Mouse (Mus musculus) hindbrain, embryonic 15.5 days (tissue): ENCODE measurements around the gene Tacc3. TPM values are rescaled to one million over a fixed set of nuclear protein-coding genes. Genes with fewer than 3 reads are reported as not detected.

ENCODE experiments used
- ATAC-seq: fragments of 200-750 bp; cut with Nextera tagmentation; 2 replicates; pipeline ENCODE4 v1.8.0; 2017; ENCODE audit warnings: low read depth, moderate number of reproducible peaks, moderate TSS enrichment; ENCODE audit not compliant: low FRiP score
- H3K27ac ChIP-seq: fragments of 300-500 bp; sonication (generic); replicated peaks from 2 replicates; pipeline ENCODE4 v1.5.1; 2015; ENCODE audit warnings: mild to moderate bottlenecking, inconsistent platforms
- H3K27me3 ChIP-seq: fragments of 300-500 bp; sonication (generic); 2 replicates; pipeline ENCODE4 v1.6.1; 2015; ENCODE audit warnings: control low read depth, inconsistent platforms
- H3K36me3 ChIP-seq: fragments of 300-500 bp; sonication (generic); 2 replicates; pipeline ENCODE4 v1.6.1; 2015; ENCODE audit warnings: control low read depth, inconsistent platforms
- H3K4me1 ChIP-seq: fragments of 300-500 bp; sonication (generic); replicated peaks from 2 replicates; pipeline ENCODE4 v1.6.1; 2015; ENCODE audit warnings: control low read depth, inconsistent platforms
- H3K4me2 ChIP-seq: fragments of 300-500 bp; sonication (generic); 2 replicates; pipeline ENCODE4 v1.6.1; 2015; ENCODE audit warnings: moderate library complexity, mild to moderate bottlenecking, inconsistent platforms
- H3K4me3 ChIP-seq: fragments of 300-500 bp; sonication (generic); 2 replicates; pipeline ENCODE4 v1.5.1; 2015; ENCODE audit warnings: mild to moderate bottlenecking, inconsistent platforms
- H3K9ac ChIP-seq: fragments of 300-500 bp; sonication (generic); 2 replicates; pipeline ENCODE4 v1.6.1; 2015; ENCODE audit warnings: inconsistent platforms
- H3K9me3 ChIP-seq: fragments of 300-500 bp; sonication (generic); 2 replicates; pipeline ENCODE4 v1.6.1; 2016; ENCODE audit warnings: control low read depth, inconsistent platforms
- WGBS: fragments of 180-500 bp; shearing (Covaris S2); methylation state at CpG from one replicate; pipeline ENCODE4 v1.1.7; 2015; 5-methylcytosine and 5-hydroxymethylcytosine counted together
- polyA plus RNA-seq: library from polyadenylated mRNA; unstranded; fragments of >200 nt; fragmentation: Nextera tagmentation; extraction: Ambion mirVana; gene quantifications from 2 replicates; pipeline ENCODE4 v1.2.1, GENCODE M21; 2015

Gene Tacc3
- polyA plus RNA-seq, 1 experiment from 2014 or later, result 40.9 TPM

GRCm38 (mm10) chr5:33716467-33716866 lies 58.5 kb downstream of the Tacc3 start:
- Histone ChIP-seq H3K9me3 (no peaks in the 10 kb centered on the region), H3K36me3 (no peaks in the 10 kb centered on the region), H3K9ac (no peak overlapping the region), H3K4me2 (no peak overlapping the region), H3K27me3 (no peaks in the 10 kb centered on the region), H3K27ac (no peak overlapping the region), H3K4me3 (no peak overlapping the region), H3K4me1 (peaks cover 4% of the 10 kb centered on the region)
- 85% methylated on average over 6 of the region's 6 CpGs for WGBS
- ATAC-seq, result no peak

GRCm38 (mm10) chr5:33718460-33718859 lies 60.5 kb downstream of the Tacc3 start:
- Histone ChIP-seq H3K4me3 (no peak overlapping the region), H3K9ac (no peak overlapping the region), H3K4me1 (peaks cover 24% of the 10 kb centered on the region), H3K4me2 (no peak overlapping the region), H3K27me3 (no peaks in the 10 kb centered on the region), H3K27ac (no peak overlapping the region), H3K36me3 (no peaks in the 10 kb centered on the region), H3K9me3 (no peaks in the 10 kb centered on the region)
- no peak for ATAC-seq
- 48% methylated on average over 5 of the region's 5 CpGs for WGBS

- no peak overlapping the region for H3K27ac ChIP-seq
- peaks cover 30% of the 10 kb centered on the region for H3K4me1 ChIP-seq
- ATAC-seq, result no peak
- 10% methylated on average over 8 of the region's 8 CpGs for WGBS
- H3K4me3 ChIP-seq, result peak overlapping the region; percentile 53
- H3K36me3 ChIP-seq, result no peaks in the 10 kb centered on the region
- peak overlapping the region; percentile 63; the same call in 1 of the 2 replicates for H3K9ac ChIP-seq
- no peaks in the 10 kb centered on the region for H3K9me3 ChIP-seq
- H3K4me2 ChIP-seq, result peak overlapping the region; percentile 93
- H3K27me3 ChIP-seq, result 0 out of 2 replicates have a peak, but pooled peaks cover 4% of the 10 kb centered on the region
Measured at GRCm38 (mm10) chr5:33720852-33721490, 63.0 kb downstream of the Tacc3 start.

GRCm38 (mm10) chr5:33721541-33722265 lies 63.8 kb downstream of the Tacc3 start, which contains the start of gene Fgfr3:
Gene Fgfr3 (plus strand): TSS chr5:33721674.
- Histone ChIP-seq H3K27ac (peak within 1 kb of the TSS; percentile 64), H3K4me1 (peaks cover 30% of the 10 kb centered on the region), H3K27me3 (0 out of 2 replicates have a peak, but pooled peaks cover 4% of the 10 kb centered on the region), H3K36me3 (no peaks in the 10 kb centered on the region), H3K9me3 (no peaks in the 10 kb centered on the region), H3K9ac (peak within 1 kb of the TSS; percentile 63), H3K4me2 (peak within 1 kb of the TSS; percentile 93), H3K4me3 (peak within 1 kb of the TSS; percentile 53)
- under 1% methylated on average over 71 of the region's 73 CpGs for WGBS
- ATAC-seq, result peak; percentile 61

- Histone ChIP-seq H3K27ac (peak overlapping the region; percentile 64), H3K27me3 (0 out of 2 replicates have a peak, but pooled peaks cover 4% of the 10 kb centered on the region), H3K4me2 (peak overlapping the region; percentile 93), H3K4me1 (peaks cover 30% of the 10 kb centered on the region), H3K36me3 (no peaks in the 10 kb centered on the region), H3K9ac (peak overlapping the region; percentile 63), H3K4me3 (peak overlapping the region; percentile 53), H3K9me3 (no peaks in the 10 kb centered on the region)
- WGBS, result under 1% methylated on average over 53 of the region's 53 CpGs
- 0 out of 2 replicates have a peak, but pooled peaks have one; percentile 0 for ATAC-seq
Measured at GRCm38 (mm10) chr5:33722266-33723018, 64.5 kb downstream of the Tacc3 start.

- Histone ChIP-seq H3K9ac (peak overlapping the region; percentile 63), H3K27ac (peak overlapping the region; percentile 64), H3K36me3 (no peaks in the 10 kb centered on the region), H3K4me3 (peak overlapping the region; percentile 53), H3K9me3 (no peaks in the 10 kb centered on the region), H3K4me2 (peak overlapping the region; percentile 93), H3K27me3 (0 out of 2 replicates have a peak, but pooled peaks cover 4% of the 10 kb centered on the region), H3K4me1 (peaks cover 30% of the 10 kb centered on the region)
- under 1% methylated on average over 59 of the region's 61 CpGs for WGBS
- ATAC-seq, result no peak
Measured at GRCm38 (mm10) chr5:33723019-33723640, 65.2 kb downstream of the Tacc3 start.

GRCm38 (mm10) chr5:33723641-33724465 lies 65.9 kb downstream of the Tacc3 start:
- Histone ChIP-seq H3K4me3 (peak overlapping the region; percentile 53), H3K27ac (peak overlapping the region; percentile 64; the same call in 1 of the 2 replicates), H3K9me3 (no peaks in the 10 kb centered on the region), H3K36me3 (no peaks in the 10 kb centered on the region), H3K9ac (peak overlapping the region; percentile 63), H3K27me3 (0 out of 2 replicates have a peak, but pooled peaks cover 4% of the 10 kb centered on the region), H3K4me1 (peaks cover 30% of the 10 kb centered on the region), H3K4me2 (peak overlapping the region; percentile 93)
- 2% methylated on average over 36 of the region's 36 CpGs for WGBS
- 0 out of 2 replicates have a peak, but pooled peaks have one; percentile 24 for ATAC-seq

- Histone ChIP-seq H3K4me1 (peaks cover 31% of the 10 kb centered on the region), H3K4me2 (peak overlapping the region; percentile 93), H3K9me3 (no peaks in the 10 kb centered on the region), H3K27me3 (0 out of 2 replicates have a peak, but pooled peaks cover 4% of the 10 kb centered on the region), H3K27ac (0 out of 2 replicates have a peak overlapping the region, but pooled peaks have one; percentile 17), H3K9ac (no peak overlapping the region), H3K4me3 (0 out of 2 replicates have a peak overlapping the region, but pooled peaks have one; percentile 53), H3K36me3 (no peaks in the 10 kb centered on the region)
- WGBS, result 63% methylated on average over 7 of the region's 7 CpGs
- ATAC-seq, result no peak
Measured at GRCm38 (mm10) chr5:33726081-33726647, 68.2 kb downstream of the Tacc3 start.

GRCm38 (mm10) chr5:33726891-33727290 lies 69.0 kb downstream of the Tacc3 start:
- 83% methylated on average over 1 of the region's 1 CpGs for WGBS
- no peak for ATAC-seq
- Histone ChIP-seq H3K9me3 (no peaks in the 10 kb centered on the region), H3K36me3 (no peaks in the 10 kb centered on the region), H3K4me1 (peaks cover 24% of the 10 kb centered on the region), H3K9ac (no peak overlapping the region), H3K4me2 (peak overlapping the region; percentile 93), H3K27ac (0 out of 2 replicates have a peak overlapping the region, but pooled peaks have one; percentile 17), H3K27me3 (0 out of 2 replicates have a peak, but pooled peaks cover 4% of the 10 kb centered on the region), H3K4me3 (no peak overlapping the region)
